Mouse (Mus musculus): ENCODE measurements at regions not wholly inside any gene's neighbourhood (a gene's known extent, or its start where the extent isn't known, plus 50 kb on each side); places are given as distances from the start of the nearest gene placed in this dataset.

DNA sequence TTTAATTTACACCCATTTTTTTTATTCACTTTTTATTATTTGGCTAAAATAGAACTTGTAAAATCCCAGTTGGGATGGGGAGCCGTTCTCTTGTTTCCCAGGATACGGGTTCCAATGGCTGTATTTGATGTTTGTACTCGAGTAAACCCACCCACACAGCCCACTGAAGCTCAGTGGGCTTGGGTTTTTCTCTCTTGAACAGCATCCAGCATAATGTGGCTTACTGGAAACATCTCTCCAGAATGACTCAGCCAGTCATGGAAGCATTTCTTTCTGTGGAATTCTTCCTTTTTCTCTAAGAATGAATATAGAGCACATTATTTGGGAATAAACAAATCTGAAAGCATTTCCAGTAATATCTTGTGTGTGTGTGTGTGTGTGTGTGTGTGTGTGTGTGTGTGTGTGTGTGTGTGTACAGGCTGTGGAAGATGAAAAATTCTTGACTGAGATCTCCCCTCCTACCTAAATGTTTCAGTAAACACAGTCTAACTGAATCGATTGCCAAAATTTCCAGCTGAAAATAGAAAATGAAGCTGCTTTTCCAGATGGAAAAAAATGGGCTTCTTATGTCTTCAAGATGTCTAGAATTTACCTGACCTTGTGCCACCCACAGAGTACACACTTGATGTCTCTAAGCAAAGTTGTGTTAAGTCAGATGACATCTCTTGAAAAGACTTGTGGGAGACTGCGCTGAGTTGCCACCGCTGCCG lies 205.3 kb upstream of the Krr1 start:
- TF ChIP-seq GATA1 (IDR thresholded peaks at IDR 0.05; ENCODE audit: low read length) = no peak

DNA sequence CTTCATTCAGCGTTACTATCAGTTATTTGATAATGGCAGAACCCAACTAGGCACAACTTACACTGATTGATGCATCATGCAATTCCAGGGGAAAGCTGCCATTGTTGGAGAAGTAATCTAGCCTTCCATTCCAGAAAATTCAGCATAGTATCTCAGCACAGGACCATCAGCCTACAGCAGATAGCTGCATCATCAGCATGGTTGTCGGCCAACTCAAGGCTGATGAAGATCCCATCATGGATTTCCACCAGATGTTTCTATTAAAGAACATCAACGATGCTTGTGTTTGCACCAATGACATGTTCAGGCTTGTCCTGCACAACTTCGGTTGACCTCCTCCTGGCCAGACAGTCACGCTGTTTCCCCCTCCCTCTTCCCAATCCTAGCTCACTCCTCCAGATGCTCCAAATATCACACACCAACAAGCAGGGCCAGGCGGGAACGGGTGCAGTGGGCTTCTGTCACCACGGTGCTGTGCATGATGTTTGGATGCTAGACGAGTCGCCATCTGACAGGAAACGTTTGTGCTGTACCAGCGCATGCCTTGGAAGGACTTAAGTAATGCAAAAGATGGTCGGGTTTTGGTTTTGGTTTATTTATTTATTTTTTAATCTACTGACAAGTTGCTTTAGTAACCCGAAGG lies 204.5 kb upstream of the Krr1 start:
- no peak for TF ChIP-seq GATA1 (IDR thresholded peaks at IDR 0.05; ENCODE audit: low read length)

DNA sequence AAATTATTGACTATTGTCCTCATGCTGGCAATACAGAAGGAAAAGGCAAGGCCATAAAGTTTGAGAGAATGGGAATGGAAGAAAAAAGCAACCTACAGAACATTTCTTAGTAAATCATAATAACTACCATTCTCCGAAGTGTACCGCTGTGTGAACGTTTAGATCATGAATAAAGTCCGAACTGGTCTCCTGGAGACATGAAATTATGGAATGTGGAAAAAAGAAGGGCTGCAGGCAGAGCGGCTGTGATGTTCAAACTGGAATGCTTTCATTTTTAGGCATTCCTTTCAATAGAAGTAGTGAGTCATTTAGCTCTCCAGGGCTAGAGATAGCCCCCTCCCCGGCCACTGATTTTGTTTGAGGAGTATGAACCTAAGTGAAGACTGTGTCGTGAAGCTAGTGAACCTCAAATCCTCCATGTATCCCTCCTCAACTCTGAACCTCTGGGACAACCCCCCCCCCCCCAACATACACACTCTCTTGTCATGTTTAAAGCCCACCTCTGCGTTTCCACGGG lies 202.9 kb upstream of the Krr1 start:
- no peak for TF ChIP-seq GATA1 (IDR thresholded peaks at IDR 0.05; ENCODE audit: low read length)

DNA sequence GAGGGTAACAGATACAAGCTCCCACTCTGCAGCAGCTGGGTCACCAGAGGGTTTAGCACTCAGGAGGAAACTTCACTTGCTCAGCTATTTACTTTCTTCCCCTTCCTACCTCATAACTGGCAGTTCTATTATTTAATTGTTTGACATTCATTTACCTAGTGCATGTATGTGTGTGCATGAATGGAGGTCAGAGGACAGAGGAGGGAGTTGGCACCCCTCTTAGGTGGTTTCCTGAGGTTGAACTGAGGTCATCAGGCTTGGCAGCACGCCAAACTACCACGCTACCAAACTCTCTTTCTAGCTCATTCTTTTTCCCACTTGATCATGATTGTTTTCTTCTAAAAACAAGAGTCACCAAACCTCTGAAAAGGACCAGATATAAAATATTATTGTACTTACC lies 202.4 kb upstream of the Krr1 start:
- TF ChIP-seq GATA1 (IDR thresholded peaks at IDR 0.05; ENCODE audit: low read length) = no peak

DNA sequence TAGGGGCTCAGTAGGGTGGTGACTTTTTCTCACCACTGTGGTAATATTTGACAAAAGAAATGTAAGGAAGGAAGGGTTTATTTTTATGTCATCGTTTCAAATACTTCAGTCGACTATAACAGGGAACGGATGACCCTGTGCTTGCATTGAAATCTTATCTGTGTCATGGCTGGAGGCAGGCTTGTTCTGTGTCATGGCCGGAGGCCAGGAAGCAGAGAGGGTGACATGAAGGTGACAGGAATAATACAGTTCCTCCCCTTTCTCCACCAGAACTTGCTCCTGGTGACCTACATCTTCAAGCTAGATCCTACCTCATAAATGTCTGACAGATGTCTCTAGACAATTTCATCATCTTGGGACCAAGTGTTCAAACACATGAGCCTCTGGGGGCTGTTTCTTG lies 201.5 kb upstream of the Krr1 start:
- TF ChIP-seq GATA1 (IDR thresholded peaks at IDR 0.05; ENCODE audit: low read length) = no peak

DNA sequence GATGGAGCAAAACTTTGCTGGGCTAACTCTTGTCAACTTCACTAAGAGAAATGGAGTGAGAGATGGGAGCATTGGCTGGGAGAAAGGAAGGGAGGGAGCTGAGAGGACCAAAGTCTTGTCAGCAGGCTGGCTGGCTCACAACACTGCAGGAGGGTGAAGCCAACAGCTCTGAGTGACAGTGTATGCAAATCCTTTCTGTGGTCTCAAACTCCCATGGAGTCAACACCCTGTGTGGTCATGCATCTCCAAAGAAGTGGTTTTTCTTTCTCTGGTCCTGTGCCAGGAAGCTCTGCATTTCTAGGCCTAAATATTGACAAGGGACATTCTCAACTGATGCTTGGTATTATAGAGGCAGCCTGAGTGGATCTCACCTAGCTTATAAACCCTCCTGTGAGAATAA lies 194.9 kb upstream of the Krr1 start:
- TF ChIP-seq GATA1 (IDR thresholded peaks at IDR 0.05; ENCODE audit: low read length) = no peak

DNA sequence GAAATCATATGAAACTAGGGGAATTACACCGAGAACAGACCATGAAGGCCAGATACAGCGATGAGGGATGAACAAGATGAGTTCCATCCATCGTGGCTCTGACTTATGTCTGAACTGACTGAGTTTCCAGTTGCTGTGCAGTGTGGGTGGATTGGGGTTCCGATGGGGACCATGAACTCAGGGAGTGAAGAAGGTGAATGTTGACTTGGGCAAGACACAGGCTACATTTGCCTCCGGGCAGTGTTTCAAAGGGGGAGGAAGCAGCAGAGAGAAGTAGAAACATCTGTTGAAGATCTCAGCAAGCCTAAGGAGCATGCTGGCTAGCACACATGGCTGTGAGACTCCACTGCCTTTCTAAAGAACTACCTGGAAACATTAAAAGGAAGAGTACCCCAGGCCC lies 194.4 kb upstream of the Krr1 start:
- TF ChIP-seq GATA1 (IDR thresholded peaks at IDR 0.05; ENCODE audit: low read length) = no peak

DNA sequence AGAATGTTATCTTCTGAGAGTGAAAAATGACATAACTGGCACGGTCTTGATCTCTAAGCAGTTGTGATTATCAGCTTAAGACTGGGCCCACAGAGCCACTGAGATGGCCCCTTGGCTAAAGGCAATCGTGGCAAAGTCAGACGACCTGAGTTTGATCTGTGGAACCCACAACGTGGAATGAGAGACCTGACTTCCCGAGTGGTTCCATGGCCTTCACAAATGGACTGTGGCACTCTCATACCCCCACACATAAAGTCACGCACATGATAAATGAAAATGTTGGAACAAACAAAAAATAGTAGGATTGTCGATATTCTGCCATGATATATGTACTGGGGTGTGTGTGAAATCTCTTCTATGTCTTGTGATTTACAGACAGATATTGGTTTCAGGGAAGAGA lies 192.5 kb upstream of the Krr1 start:
- TF ChIP-seq GATA1 (IDR thresholded peaks at IDR 0.05; ENCODE audit: low read length) = no peak

DNA sequence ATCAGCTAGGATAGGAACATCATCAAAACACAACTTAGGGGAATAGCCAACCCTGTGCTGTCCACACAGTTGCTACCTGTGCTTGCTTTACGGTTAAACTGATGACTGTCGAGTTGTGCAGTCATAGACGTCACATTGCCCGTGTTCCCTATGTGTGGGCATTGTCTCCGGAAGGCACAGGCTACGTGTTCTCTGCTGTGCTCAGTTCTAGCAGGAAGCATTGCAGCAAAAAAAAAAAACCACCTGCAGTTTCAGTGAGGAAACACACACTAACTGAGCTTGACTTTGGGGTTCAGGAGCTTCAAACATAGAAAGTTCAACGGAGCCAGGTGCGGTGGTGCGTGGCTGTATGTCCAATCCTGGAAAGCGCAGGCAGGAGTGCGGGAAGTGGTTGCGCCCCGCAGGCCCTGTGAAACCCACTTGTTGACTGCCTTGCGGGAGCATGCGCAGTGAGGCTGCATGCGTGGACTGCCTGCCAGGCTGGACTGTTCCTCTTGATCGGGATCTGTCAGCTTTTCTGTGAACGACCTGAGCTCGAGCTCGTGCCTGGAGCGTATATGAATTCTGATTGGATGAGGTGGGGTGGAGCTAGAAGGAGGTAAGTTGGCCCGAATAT lies 190.2 kb upstream of the Krr1 start:
- no peak for TF ChIP-seq GATA1 (IDR thresholded peaks at IDR 0.05; ENCODE audit: low read length)

DNA sequence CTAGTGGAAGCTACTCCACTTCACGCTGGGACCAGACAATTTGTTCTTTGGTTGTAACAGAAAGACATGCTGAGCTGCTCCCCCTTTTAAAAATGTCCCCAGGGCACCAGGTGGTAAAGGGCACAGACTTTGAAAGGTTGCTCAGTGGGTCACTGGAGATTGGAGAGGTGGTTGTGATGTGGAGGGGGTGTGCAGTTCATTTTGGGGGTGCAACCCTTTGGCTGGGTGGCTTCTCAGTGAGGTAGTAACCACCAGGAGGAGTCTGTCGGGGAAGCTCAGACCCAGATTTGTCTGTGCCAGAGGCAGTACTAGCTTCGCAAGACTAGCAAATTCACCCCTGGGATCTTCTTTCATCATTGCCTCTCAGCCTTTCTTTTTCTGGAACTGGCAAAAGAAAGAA lies 189.0 kb upstream of the Krr1 start:
- no peak for TF ChIP-seq GATA1 (IDR thresholded peaks at IDR 0.05; ENCODE audit: low read length)

DNA sequence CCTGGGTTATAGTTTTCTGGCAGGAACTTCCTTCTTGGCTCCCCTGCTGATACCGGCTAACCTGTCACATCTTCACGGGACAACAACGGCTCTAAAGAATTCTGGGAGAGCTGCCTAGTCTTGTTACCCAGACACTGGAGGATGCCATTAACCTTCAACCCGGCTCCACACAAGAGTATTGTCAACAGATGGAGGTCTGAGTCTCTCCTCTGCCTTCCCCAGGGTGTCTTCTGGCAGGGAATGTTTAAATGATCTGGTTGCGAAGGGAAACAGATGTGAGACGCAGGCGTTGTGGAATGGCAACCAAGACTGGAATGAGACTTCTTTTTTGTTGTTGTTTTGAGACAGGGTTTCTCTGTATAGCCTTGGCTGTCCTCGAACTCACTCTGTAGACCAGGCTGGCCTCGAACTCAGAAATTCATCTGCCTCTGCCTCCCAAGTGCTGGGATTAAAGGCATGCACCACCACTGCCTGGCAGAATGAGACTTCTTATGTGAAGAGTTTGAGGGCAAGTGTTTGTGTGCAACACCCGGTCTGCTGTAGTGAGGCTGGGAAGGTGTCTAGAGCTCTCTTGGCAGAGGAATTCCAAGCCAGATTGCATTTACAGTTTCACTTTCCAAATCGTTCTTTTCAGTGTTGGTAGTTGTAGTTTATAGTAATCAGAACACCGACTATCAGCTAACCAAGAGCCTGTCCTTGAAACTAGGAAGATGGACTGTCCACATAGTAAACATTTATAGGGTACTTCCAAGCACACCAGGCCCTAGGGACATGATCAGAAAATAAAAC lies 188.2 kb upstream of the Krr1 start:
- no peak for TF ChIP-seq GATA1 (IDR thresholded peaks at IDR 0.05; ENCODE audit: low read length)

DNA sequence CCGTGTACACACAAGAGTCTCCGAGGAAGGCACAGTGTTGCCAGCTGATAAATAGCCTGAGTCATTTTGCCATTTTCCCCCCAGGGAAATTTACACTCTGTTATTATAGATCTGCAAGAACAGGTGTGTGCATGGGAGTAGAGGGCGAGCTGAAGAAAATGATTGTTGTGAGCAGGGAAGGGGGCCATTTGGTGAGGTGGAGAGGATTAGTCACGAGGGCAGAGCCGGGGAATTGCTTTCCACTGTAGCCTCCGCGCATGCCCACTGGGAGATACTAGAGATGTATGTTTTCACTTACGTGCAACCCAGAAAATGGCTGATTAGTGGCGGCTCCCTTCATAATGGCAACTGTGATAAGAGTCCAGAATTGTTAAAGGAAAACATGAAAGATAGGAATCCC lies 185.3 kb upstream of the Krr1 start:
- no peak for TF ChIP-seq GATA1 (IDR thresholded peaks at IDR 0.05; ENCODE audit: low read length)

DNA sequence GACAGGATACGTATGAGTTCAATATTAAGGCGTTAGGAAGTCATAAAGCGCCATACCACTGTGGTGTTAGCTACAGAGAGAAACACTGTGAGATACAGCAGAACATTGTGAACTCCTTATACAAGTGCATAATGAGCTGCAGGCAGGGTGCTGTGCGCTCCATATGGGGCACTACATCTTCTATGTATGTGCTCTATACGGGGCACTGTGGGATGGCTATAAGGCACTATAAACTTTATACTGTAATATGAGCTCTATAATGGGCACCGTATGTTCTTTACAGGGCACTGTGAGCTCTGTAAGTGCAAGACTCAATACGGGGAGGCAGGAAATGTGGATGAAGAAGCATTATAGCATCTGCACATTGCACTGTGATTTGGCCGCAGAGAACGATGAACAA lies 183.2 kb upstream of the Krr1 start:
- TF ChIP-seq GATA1 (IDR thresholded peaks at IDR 0.05; ENCODE audit: low read length) = no peak

DNA sequence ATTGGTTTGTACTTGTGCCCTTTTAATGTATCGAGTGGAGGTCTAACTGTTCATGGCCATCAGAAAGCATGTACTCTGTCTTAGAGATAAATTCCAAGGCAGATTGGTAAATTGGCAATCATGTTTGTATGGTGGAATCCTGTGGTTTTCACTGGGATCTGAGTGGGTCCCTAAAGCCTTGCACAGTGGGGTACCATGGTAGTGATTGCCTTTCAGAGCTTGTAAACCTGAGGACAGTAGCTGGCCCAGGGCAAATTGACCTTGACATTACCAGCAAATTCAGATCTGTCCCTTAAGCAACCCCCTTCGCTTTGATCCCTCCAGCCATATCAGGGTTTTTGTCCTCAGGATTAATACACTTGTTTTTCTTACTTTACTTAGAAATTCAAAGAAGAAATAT lies 181.6 kb upstream of the Krr1 start:
- no peak for TF ChIP-seq GATA1 (IDR thresholded peaks at IDR 0.05; ENCODE audit: low read length)

DNA sequence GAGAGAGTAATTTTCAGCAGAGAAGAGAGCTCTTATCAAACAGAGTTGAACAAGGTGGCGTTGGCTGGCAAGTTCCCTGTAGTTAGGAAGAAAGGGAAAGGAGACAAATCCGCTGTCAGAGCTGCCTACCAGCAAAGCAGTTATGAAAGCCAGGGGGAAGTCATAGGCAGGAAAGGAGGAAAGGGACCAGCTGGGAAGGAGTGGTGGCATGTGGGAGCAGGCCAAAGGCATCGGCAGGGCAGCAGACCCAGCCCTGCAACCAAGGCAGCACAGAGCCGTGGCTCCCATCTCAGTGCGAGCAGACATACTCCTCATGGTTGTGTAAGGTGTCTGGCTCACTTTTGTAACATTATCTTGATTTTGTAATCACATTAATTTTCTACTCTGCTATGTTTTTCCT lies 177.4 kb upstream of the Krr1 start:
- no peak for TF ChIP-seq GATA1 (IDR thresholded peaks at IDR 0.05; ENCODE audit: low read length)

DNA sequence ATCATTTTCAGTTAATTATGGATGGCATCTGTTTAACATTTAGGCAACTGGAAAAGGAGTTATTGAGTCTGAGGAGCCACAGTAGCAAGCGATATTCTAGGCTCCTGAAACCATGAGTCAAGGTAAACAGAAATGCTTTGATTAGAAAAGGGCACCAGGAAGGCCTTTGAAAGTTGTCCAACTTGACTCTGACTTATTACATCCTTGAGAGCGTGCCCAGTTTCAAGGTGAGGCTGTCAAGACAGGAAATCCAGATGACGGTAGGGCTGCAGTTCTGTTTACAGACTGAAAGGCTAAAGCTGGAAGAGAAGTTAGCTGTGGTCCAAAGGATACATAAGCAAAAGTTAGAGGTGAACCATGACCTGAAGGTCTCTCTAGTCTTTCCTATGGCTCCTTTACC lies 176.7 kb upstream of the Krr1 start:
- no peak for TF ChIP-seq GATA1 (IDR thresholded peaks at IDR 0.05; ENCODE audit: low read length)
